Mouse (Mus musculus): ENCODE measurements around the gene Map3k12. TPM values are rescaled to one million over a fixed set of nuclear protein-coding genes. Genes with fewer than 3 reads are reported as not detected.

The Map3k12 gene
- polyA plus RNA-seq, 1 experiment from 2014 or later, result 14.4 TPM

GRCm38 (mm10) chr15:102499851-102500250 lies 17.0 kb downstream of the Map3k12 start:
- no peak for ATAC-seq (ENCODE audit: borderline replicate concordance, extremely low read depth, low FRiP score, low TSS enrichment)
- no peak overlapping the region for H3K27ac ChIP-seq
- H3K36me3 ChIP-seq, result peaks cover 95% of the 10 kb centered on the region
- H3K4me2 ChIP-seq, result no peak overlapping the region
- no peaks in the 10 kb centered on the region for H3K9me3 ChIP-seq
- H3K9ac ChIP-seq, result no peak overlapping the region
- H3K4me3 ChIP-seq, result no peak overlapping the region
- 0 out of 2 replicates have a peak, but pooled peaks cover under 1% of the 10 kb centered on the region for H3K4me1 ChIP-seq
- WGBS, result 79% methylated on average over 6 of the region's 6 CpGs
- H3K27me3 ChIP-seq, result no peaks in the 10 kb centered on the region

GRCm38 (mm10) chr15:102499370-102499769 lies 17.5 kb downstream of the Map3k12 start:
- Histone ChIP-seq H3K27ac (no peak overlapping the region), H3K4me2 (no peak overlapping the region), H3K9me3 (no peaks in the 10 kb centered on the region), H3K4me3 (no peak overlapping the region), H3K36me3 (peaks cover 96% of the 10 kb centered on the region), H3K4me1 (no peaks in the 10 kb centered on the region), H3K27me3 (no peaks in the 10 kb centered on the region), H3K9ac (no peak overlapping the region)
- WGBS, result 59% methylated on average over 3 of the region's 3 CpGs
- no peak for ATAC-seq (ENCODE audit: borderline replicate concordance, extremely low read depth, low FRiP score, low TSS enrichment)

- no peaks in the 10 kb centered on the region for H3K4me1 ChIP-seq
- 80% methylated on average over 3 of the region's 3 CpGs for WGBS
- no peak overlapping the region for H3K4me3 ChIP-seq
- no peak for ATAC-seq (ENCODE audit: borderline replicate concordance, extremely low read depth, low FRiP score, low TSS enrichment)
- H3K4me2 ChIP-seq, result no peak overlapping the region
- H3K27ac ChIP-seq, result no peak overlapping the region
- peaks cover 96% of the 10 kb centered on the region for H3K36me3 ChIP-seq
- H3K9ac ChIP-seq, result no peak overlapping the region
- no peaks in the 10 kb centered on the region for H3K9me3 ChIP-seq
- H3K27me3 ChIP-seq, result no peaks in the 10 kb centered on the region
Observed at GRCm38 (mm10) chr15:102498322-102498721, 18.5 kb downstream of the Map3k12 start.

- no peak overlapping the region for H3K4me3 ChIP-seq
- no peak overlapping the region for H3K27ac ChIP-seq
- H3K4me2 ChIP-seq, result no peak overlapping the region
- H3K4me1 ChIP-seq, result no peaks in the 10 kb centered on the region
- no peak for ATAC-seq (ENCODE audit: borderline replicate concordance, extremely low read depth, low FRiP score, low TSS enrichment)
- no peaks in the 10 kb centered on the region for H3K27me3 ChIP-seq
- no peaks in the 10 kb centered on the region for H3K9me3 ChIP-seq
- WGBS, result 44% methylated on average over 1 of the region's 1 CpGs
- H3K36me3 ChIP-seq, result peaks cover 84% of the 10 kb centered on the region
- H3K9ac ChIP-seq, result no peak overlapping the region
Observed at GRCm38 (mm10) chr15:102487664-102488063, 29.2 kb downstream of the Map3k12 start.

GRCm38 (mm10) chr15:102485853-102486252 lies 31.0 kb downstream of the Map3k12 start:
- no peak; the same call in 1 of the 2 replicates for ATAC-seq (ENCODE audit: borderline replicate concordance, extremely low read depth, low FRiP score, low TSS enrichment)
- Histone ChIP-seq H3K4me1 (no peaks in the 10 kb centered on the region), H3K27me3 (no peaks in the 10 kb centered on the region), H3K4me3 (no peak overlapping the region), H3K4me2 (no peak overlapping the region), H3K27ac (no peak overlapping the region), H3K36me3 (peaks cover 87% of the 10 kb centered on the region), H3K9ac (no peak overlapping the region), H3K9me3 (no peaks in the 10 kb centered on the region)
- WGBS, result 84% methylated on average over 12 of the region's 12 CpGs

GRCm38 (mm10) chr15:102483136-102483535 lies 33.7 kb downstream of the Map3k12 start:
- ATAC-seq (ENCODE audit: borderline replicate concordance, extremely low read depth, low FRiP score, low TSS enrichment), result no peak
- WGBS, result 74% methylated on average over 3 of the region's 3 CpGs
- Histone ChIP-seq H3K36me3 (peaks cover 85% of the 10 kb centered on the region), H3K27me3 (no peaks in the 10 kb centered on the region), H3K4me1 (no peaks in the 10 kb centered on the region), H3K9me3 (no peaks in the 10 kb centered on the region), H3K9ac (no peak overlapping the region), H3K4me3 (no peak overlapping the region), H3K27ac (no peak overlapping the region), H3K4me2 (no peak overlapping the region)

- 92% methylated on average over 2 of the region's 2 CpGs for WGBS
- no peak for ATAC-seq (ENCODE audit: borderline replicate concordance, extremely low read depth, low FRiP score, low TSS enrichment)
- peaks cover 58% of the 10 kb centered on the region for H3K36me3 ChIP-seq
- peaks cover 10% of the 10 kb centered on the region for H3K4me1 ChIP-seq
- no peak overlapping the region for H3K9ac ChIP-seq
- no peaks in the 10 kb centered on the region for H3K27me3 ChIP-seq
- H3K4me2 ChIP-seq, result no peak overlapping the region
- no peak overlapping the region for H3K4me3 ChIP-seq
- H3K27ac ChIP-seq, result no peak overlapping the region
- no peaks in the 10 kb centered on the region for H3K9me3 ChIP-seq
Observed at GRCm38 (mm10) chr15:102474520-102474919, 42.3 kb downstream of the Map3k12 start.

GRCm38 (mm10) chr15:102473246-102473645 lies 43.6 kb downstream of the Map3k12 start:
- Histone ChIP-seq H3K27me3 (no peaks in the 10 kb centered on the region), H3K4me1 (peaks cover 10% of the 10 kb centered on the region), H3K4me3 (no peak overlapping the region), H3K9me3 (no peaks in the 10 kb centered on the region), H3K36me3 (peaks cover 46% of the 10 kb centered on the region), H3K9ac (no peak overlapping the region), H3K27ac (no peak overlapping the region), H3K4me2 (0 out of 2 replicates have a peak overlapping the region, but pooled peaks have one; percentile 2)
- ATAC-seq (ENCODE audit: borderline replicate concordance, extremely low read depth, low FRiP score, low TSS enrichment), result no peak
- WGBS, result 70% methylated on average over 2 of the region's 2 CpGs

- Histone ChIP-seq H3K4me2 (peak overlapping the region; percentile 61), H3K27ac (no peak overlapping the region)
- no peak for ATAC-seq (ENCODE audit: borderline replicate concordance, extremely low read depth, low FRiP score, low TSS enrichment)
Observed at GRCm38 (mm10) chr15:102471727-102472126, 45.1 kb downstream of the Map3k12 start.

GRCm38 (mm10) chr15:102471295-102471645 lies 45.6 kb downstream of the Map3k12 start:
- WGBS, result under 1% methylated on average over 10 of the region's 10 CpGs

More at GRCm38 (mm10) chr15:102471727-102472126, 45.1 kb downstream of the Map3k12 start:
- peak overlapping the region; percentile 97 for H3K9ac ChIP-seq
- H3K27me3 ChIP-seq, result no peaks in the 10 kb centered on the region
- H3K4me1 ChIP-seq, result peaks cover 10% of the 10 kb centered on the region
- H3K9me3 ChIP-seq, result no peaks in the 10 kb centered on the region
- peaks cover 34% of the 10 kb centered on the region for H3K36me3 ChIP-seq
- peak overlapping the region; percentile 94 for H3K4me3 ChIP-seq

GRCm38 (mm10) chr15:102470605-102471294 lies 46.1 kb downstream of the Map3k12 start:
- H3K4me2 ChIP-seq, result peak overlapping the region; percentile 61
- WGBS, result under 1% methylated on average over 33 of the region's 67 CpGs
- peak overlapping the region; percentile 97 for H3K9ac ChIP-seq
- H3K36me3 ChIP-seq, result peaks cover 24% of the 10 kb centered on the region
- peak; percentile 70 for ATAC-seq (ENCODE audit: borderline replicate concordance, extremely low read depth, low FRiP score, low TSS enrichment)
- H3K27ac ChIP-seq, result peak overlapping the region; percentile 99
- H3K9me3 ChIP-seq, result no peaks in the 10 kb centered on the region
- H3K4me3 ChIP-seq, result peak overlapping the region; percentile 94
- H3K4me1 ChIP-seq, result peaks cover 10% of the 10 kb centered on the region
- H3K27me3 ChIP-seq, result no peaks in the 10 kb centered on the region

More at GRCm38 (mm10) chr15:102471295-102471645, 45.6 kb downstream of the Map3k12 start:
- H3K36me3 ChIP-seq, result peaks cover 29% of the 10 kb centered on the region
- H3K9ac ChIP-seq, result peak overlapping the region; percentile 97
- H3K4me3 ChIP-seq, result peak overlapping the region; percentile 94
- no peaks in the 10 kb centered on the region for H3K9me3 ChIP-seq
- H3K4me1 ChIP-seq, result peaks cover 10% of the 10 kb centered on the region
- no peaks in the 10 kb centered on the region for H3K27me3 ChIP-seq
- H3K27ac ChIP-seq, result peak overlapping the region; percentile 99
- H3K4me2 ChIP-seq, result peak overlapping the region; percentile 61
- ATAC-seq (ENCODE audit: borderline replicate concordance, extremely low read depth, low FRiP score, low TSS enrichment), result no peak

GRCm38 (mm10) chr15:102470183-102470604 lies 46.7 kb downstream of the Map3k12 start, which contains the start of gene Pcbp2:
TSS of gene Pcbp2 (plus strand) at chr15:102470539.
- peaks cover 10% of the 10 kb centered on the region for H3K4me1 ChIP-seq
- H3K27ac ChIP-seq, result peak within 1 kb of the TSS; percentile 99
- peak within 1 kb of the TSS; percentile 97 for H3K9ac ChIP-seq
- no peaks in the 10 kb centered on the region for H3K27me3 ChIP-seq
- H3K4me3 ChIP-seq, result peak within 1 kb of the TSS; percentile 94
- H3K4me2 ChIP-seq, result peak within 1 kb of the TSS; percentile 61
- under 1% methylated on average over 34 of the region's 40 CpGs for WGBS
- peaks cover 18% of the 10 kb centered on the region for H3K36me3 ChIP-seq
- ATAC-seq (ENCODE audit: borderline replicate concordance, extremely low read depth, low FRiP score, low TSS enrichment), result peak; percentile 100
- H3K9me3 ChIP-seq, result no peaks in the 10 kb centered on the region

All from lung, embryonic 15.5 days (tissue).